Mouse (Mus musculus) embryonic facial prominence, embryonic 14.5 days (tissue): ENCODE data around the gene Abcb4. TPM values are rescaled to one million over a fixed set of nuclear protein-coding genes. Genes with fewer than 3 reads are reported as not detected.
A peak's percentile ranks its signal among the peaks of the same experiment; 100 is the strongest.
"Not testable (repeated sequence)": the region's sequence is repeated elsewhere in the genome, so short reads cannot be mapped to it uniquely, and the experiment has no call there.

Experiments used
- ATAC-seq: fragments of 200-750 bp; cut with Nextera tagmentation; 2 replicates; pipeline ENCODE4 v1.8.0; 2017; ENCODE audit warnings: low read depth, moderate number of reproducible peaks, moderate TSS enrichment
- DNase-seq: peaks from one replicate; pipeline ENCODE4 v3.0.0-alpha.2; 2015; ENCODE audit warnings: low spot score
- H3K27ac ChIP-seq: fragments of 300-500 bp; sonication (generic); replicated peaks from 2 replicates; pipeline ENCODE4 v1.5.1; 2014; ENCODE audit warnings: low read depth, mild to moderate bottlenecking, low read length, moderate library complexity
- H3K27me3 ChIP-seq: fragments of 300-500 bp; sonication (generic); replicated peaks from 2 replicates; pipeline ENCODE4 v1.6.1; 2014; ENCODE audit warnings: low read length; ENCODE audit not compliant: control insufficient read depth, insufficient read depth
- H3K36me3 ChIP-seq: fragments of 300-500 bp; sonication (generic); 2 replicates; pipeline ENCODE4 v1.6.1; 2014; ENCODE audit warnings: low read length, mixed read lengths; ENCODE audit not compliant: control insufficient read depth, insufficient read depth
- H3K4me1 ChIP-seq: fragments of 300-500 bp; sonication (generic); 2 replicates; pipeline ENCODE4 v1.6.1; 2014; ENCODE audit warnings: antibody characterized with exemption, low read length; ENCODE audit not compliant: control insufficient read depth, insufficient read depth
- H3K4me2 ChIP-seq: fragments of 300-500 bp; sonication (generic); 2 replicates; pipeline ENCODE4 v1.6.1; 2014; ENCODE audit warnings: low read depth, mild to moderate bottlenecking, low read length, moderate library complexity, mixed read lengths
- H3K4me3 ChIP-seq: fragments of 300-500 bp; sonication (generic); 2 replicates; pipeline ENCODE4 v1.5.1; 2014; ENCODE audit warnings: low read depth, mild to moderate bottlenecking, low read length
- H3K9ac ChIP-seq: fragments of 300-500 bp; sonication (generic); 2 replicates; pipeline ENCODE4 v1.6.1; 2014; ENCODE audit warnings: low read depth, mild to moderate bottlenecking, low read length, moderate library complexity, mixed read lengths
- H3K9me3 ChIP-seq: fragments of 300-500 bp; sonication (generic); 2 replicates; pipeline ENCODE4 v1.6.1; 2016; ENCODE audit warnings: low read length; ENCODE audit not compliant: control insufficient read depth
- WGBS: fragments of 180-500 bp; shearing (Covaris S2); extraction: QIAGEN DNeasy Blood & Tissue Kit; methylation state at CpG from one replicate; pipeline ENCODE4 v1.1.7; 2014; 5-methylcytosine and 5-hydroxymethylcytosine counted together
- polyA plus RNA-seq: library from polyadenylated mRNA; unstranded; fragments of >200 nt; fragmentation: Nextera tagmentation; extraction: Ambion mirVana; gene quantifications from 2 replicates; pipeline ENCODE4 v1.2.1, GENCODE M21; 2014

Abcb4 gene
- polyA plus RNA-seq, 1 experiment from 2014 or later, result 0.47 TPM

DNA sequence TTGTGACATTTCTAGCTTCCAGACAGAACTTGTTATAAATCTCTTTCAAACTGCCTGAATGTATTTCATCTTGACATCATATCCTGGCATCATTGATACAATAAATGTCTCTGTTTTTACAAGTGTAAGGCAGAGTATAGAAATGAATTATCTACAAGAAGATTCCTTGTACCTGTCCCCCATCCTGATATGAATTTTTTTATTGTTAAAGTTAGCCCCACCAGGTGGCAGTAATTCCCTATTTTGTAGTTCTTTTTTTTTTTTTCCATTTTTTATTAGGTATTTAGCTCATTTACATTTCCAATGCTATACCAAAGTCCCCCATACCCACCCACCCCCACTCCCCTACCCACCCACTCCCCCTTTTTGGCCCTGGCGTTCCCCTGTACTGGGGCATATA is 47.7 kb downstream of the Abcb4 start:
- H3K9me3 ChIP-seq, H3K4me3 ChIP-seq, ATAC-seq, DNase-seq, H3K27me3 ChIP-seq, H3K9ac ChIP-seq, H3K36me3 ChIP-seq, H3K4me2 ChIP-seq, H3K27ac ChIP-seq, H3K4me1 ChIP-seq: not testable (repeated sequence)
- WGBS, result no CpG with 5 or more reads among the region's 1 CpGs

DNA sequence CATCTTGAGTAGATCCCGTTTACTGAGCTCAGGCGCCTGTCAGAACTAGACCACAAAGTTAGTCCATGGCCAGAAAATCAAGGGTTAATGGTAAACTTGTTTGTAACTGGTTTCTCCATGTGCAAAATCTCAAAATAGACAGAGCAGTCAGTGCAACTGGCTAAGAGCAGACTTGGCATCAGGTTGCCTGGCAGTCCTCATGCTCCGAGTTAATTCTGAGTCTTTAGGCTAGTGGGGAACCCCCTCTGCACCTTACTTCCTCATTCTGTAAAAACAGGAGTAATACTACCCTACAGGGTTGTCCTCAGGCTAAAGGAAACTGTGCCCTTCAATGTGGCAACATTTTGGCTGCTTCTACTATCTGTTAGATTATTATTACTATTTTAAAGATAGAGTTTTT is 50.3 kb downstream of the Abcb4 start:
- H3K9me3 ChIP-seq, result no peaks in the 10 kb centered on the region
- H3K36me3 ChIP-seq, result no peaks in the 10 kb centered on the region
- no peaks in the 10 kb centered on the region for H3K27me3 ChIP-seq
- peak; percentile 68; the same call in 1 of the 2 replicates for ATAC-seq
- no peak overlapping the region for H3K9ac ChIP-seq
- H3K4me2 ChIP-seq, result no peak overlapping the region
- peak; percentile 22 for DNase-seq
- 53% methylated on average over 3 of the region's 3 CpGs for WGBS
- H3K4me3 ChIP-seq, result no peak overlapping the region
- H3K27ac ChIP-seq, result no peak overlapping the region
- H3K4me1 ChIP-seq, result no peaks in the 10 kb centered on the region

DNA sequence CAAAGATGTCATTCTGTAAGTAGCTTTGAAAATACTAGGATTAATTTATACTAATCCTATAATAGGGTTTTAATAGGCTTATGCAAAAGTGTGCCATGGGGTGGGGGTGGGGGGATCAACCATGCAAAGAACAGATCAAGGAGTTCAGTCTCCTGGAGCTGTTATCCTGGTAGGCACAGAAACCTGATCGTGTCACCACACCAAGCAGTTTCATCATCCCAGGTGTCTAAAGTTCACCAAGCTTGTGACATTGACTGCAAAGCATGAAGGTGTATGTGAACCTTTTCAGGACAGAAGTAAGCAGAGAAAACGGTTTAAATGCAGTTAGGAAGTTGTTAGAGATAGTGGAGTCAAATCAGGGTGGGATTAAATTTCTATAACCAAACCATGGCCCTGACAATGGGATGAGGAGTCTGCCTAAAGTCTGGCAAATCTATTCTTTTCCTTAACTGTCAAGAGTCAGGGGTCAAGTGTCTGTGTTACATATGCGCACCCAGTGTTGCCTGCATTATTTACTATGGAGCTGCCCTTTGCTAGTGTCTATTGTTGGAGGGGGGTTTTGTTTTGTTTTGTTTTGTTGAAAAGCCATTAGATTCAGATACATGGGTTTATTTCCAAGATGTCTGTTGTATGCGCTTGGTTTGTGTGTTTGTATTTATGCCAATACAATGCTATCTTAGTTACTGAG is 54.0 kb downstream of the Abcb4 start:
- no peaks in the 10 kb centered on the region for H3K36me3 ChIP-seq
- H3K9me3 ChIP-seq, result no peaks in the 10 kb centered on the region
- no peak overlapping the region for H3K4me2 ChIP-seq
- H3K27ac ChIP-seq, result no peak overlapping the region
- WGBS, result 71% methylated on average over 4 of the region's 4 CpGs
- DNase-seq (no peak), ATAC-seq (no peak)
- H3K4me1 ChIP-seq, result no peaks in the 10 kb centered on the region
- H3K27me3 ChIP-seq, result no peaks in the 10 kb centered on the region
- H3K4me3 ChIP-seq, result no peak overlapping the region
- no peak overlapping the region for H3K9ac ChIP-seq

- DNase-seq (no peak), ATAC-seq (no peak)
- H3K27ac ChIP-seq, result no peak overlapping the region
- no peaks in the 10 kb centered on the region for H3K4me1 ChIP-seq
- H3K27me3 ChIP-seq, result no peaks in the 10 kb centered on the region
- no peak overlapping the region for H3K9ac ChIP-seq
- H3K36me3 ChIP-seq, result no peaks in the 10 kb centered on the region
- WGBS, result 84% methylated on average over 2 of the region's 2 CpGs
- H3K4me3 ChIP-seq, result no peak overlapping the region
- H3K4me2 ChIP-seq, result no peak overlapping the region
- H3K9me3 ChIP-seq, result no peaks in the 10 kb centered on the region
Measured at GRCm38 (mm10) chr5:8953660-8954059, 60.1 kb downstream of the Abcb4 start.

DNA sequence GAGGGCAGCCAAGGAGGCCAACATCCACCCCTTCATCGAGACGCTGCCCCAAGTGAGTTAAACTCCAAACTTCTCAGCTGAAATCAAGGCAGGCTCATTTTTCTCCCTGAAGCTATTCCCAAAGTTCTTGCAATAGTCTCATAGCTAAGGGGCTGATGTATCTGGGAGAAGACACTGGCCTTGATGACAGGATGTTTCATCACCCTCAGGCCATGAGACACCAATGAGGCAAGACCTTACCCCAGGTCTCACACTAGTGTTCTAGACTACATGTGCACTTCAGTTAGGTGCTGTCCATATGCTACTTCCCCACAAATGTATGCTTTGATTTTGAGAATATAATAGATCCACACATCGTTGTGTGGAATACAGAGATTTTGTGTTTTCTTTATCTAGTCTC is 62.0 kb downstream of the Abcb4 start:
- no peak overlapping the region for H3K4me2 ChIP-seq
- H3K36me3 ChIP-seq, result no peaks in the 10 kb centered on the region
- ATAC-seq (no peak), DNase-seq (no peak)
- H3K27ac ChIP-seq, result no peak overlapping the region
- H3K27me3 ChIP-seq, result no peaks in the 10 kb centered on the region
- no peak overlapping the region for H3K9ac ChIP-seq
- H3K9me3 ChIP-seq, result no peaks in the 10 kb centered on the region
- no peak overlapping the region for H3K4me3 ChIP-seq
- 82% methylated on average over 3 of the region's 3 CpGs for WGBS
- H3K4me1 ChIP-seq, result no peaks in the 10 kb centered on the region

- Histone ChIP-seq H3K4me1 (no peaks in the 10 kb centered on the region), H3K9me3 (no peaks in the 10 kb centered on the region), H3K9ac (no peak overlapping the region), H3K27ac (no peak overlapping the region), H3K4me3 (no peak overlapping the region), H3K36me3 (peaks cover 24% of the 10 kb centered on the region), H3K27me3 (no peaks in the 10 kb centered on the region), H3K4me2 (no peak overlapping the region)
- DNase-seq, result no peak
- ATAC-seq, result 0 out of 2 replicates have a peak, but pooled peaks have one; percentile 30
- WGBS, result 87% methylated on average over 4 of the region's 4 CpGs
Measured at GRCm38 (mm10) chr5:8960534-8960933, 67.0 kb downstream of the Abcb4 start.

- 100% methylated on average over 5 of the region's 5 CpGs for WGBS
- H3K9ac ChIP-seq, result no peak overlapping the region
- H3K4me2 ChIP-seq, result no peak overlapping the region
- H3K4me3 ChIP-seq, result no peak overlapping the region
- DNase-seq (no peak), ATAC-seq (no peak)
- H3K27me3 ChIP-seq, result no peaks in the 10 kb centered on the region
- H3K36me3 ChIP-seq, result peaks cover 61% of the 10 kb centered on the region
- no peak overlapping the region for H3K27ac ChIP-seq
- H3K9me3 ChIP-seq, result no peaks in the 10 kb centered on the region
- H3K4me1 ChIP-seq, result no peaks in the 10 kb centered on the region
Measured at GRCm38 (mm10) chr5:8964487-8964886, 71.0 kb downstream of the Abcb4 start.

DNA sequence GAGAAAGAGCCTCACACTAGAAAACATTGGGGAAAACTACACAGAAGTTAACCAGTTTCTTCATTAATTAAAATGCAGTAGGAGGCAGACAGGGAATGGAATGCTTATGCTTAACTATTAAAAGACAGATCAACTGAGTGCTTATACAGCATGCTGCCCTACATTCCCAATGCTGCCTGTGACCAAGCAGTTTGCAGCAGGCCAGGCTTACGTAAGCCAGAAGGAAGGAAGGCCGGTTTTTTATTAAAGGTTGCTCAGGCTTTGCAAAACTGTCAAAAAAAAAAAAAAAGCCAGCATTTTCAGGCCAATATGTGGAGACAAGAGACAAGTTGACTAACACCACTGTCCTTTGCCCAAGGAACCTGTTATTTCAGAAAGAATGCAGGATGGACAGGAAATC is 77.2 kb downstream of the Abcb4 start:
- Histone ChIP-seq H3K27me3 (no peaks in the 10 kb centered on the region), H3K4me1 (no peaks in the 10 kb centered on the region), H3K4me3 (no peak overlapping the region), H3K27ac (no peak overlapping the region), H3K4me2 (no peak overlapping the region), H3K36me3 (peaks cover 84% of the 10 kb centered on the region), H3K9me3 (no peaks in the 10 kb centered on the region), H3K9ac (no peak overlapping the region)
- no peak for DNase-seq
- WGBS, result 89% methylated on average over 2 of the region's 2 CpGs
- ATAC-seq, result no peak

DNA sequence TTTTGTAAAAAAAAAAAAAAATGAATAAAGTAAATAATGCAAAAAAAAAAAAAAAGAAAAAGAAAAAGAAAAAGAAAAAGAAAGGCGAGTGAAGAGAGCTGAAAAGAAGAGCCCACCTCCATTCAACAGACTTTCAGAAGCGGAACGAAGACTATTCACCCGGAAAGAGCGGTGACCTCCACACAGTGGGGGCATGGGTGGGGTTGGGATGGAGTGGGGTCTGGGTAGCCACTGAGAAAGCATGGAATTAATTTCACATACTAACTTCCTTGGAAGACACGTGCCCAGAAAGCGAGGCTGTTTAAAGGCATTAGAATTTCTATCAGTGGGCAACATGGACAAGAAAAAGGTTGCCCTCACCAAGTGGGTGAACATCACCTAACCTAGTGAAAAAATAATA is 78.8 kb downstream of the Abcb4 start:
- ATAC-seq (no peak), DNase-seq (no peak)
- Histone ChIP-seq H3K4me1 (no peaks in the 10 kb centered on the region), H3K36me3 (peaks cover 72% of the 10 kb centered on the region), H3K4me3 (no peak overlapping the region), H3K9me3 (no peaks in the 10 kb centered on the region), H3K4me2 (no peak overlapping the region), H3K9ac (no peak overlapping the region), H3K27ac (no peak overlapping the region), H3K27me3 (no peaks in the 10 kb centered on the region)
- WGBS, result 86% methylated on average over 7 of the region's 7 CpGs
